Mouse (Mus musculus) layer of hippocampus, postnatal 10 days (tissue): ENCODE measurements at regions not wholly inside any gene's neighbourhood (a gene's known extent, or its start where the extent isn't known, plus 50 kb on each side); places are given as distances from the start of the nearest gene placed in this dataset.
"Not testable (repeated sequence)": the region's sequence is repeated elsewhere in the genome, so short reads cannot be mapped to it uniquely, and the experiment has no call there.

ENCODE experiments used
- DNase-seq, 2 experiments: peaks; one replicate each; pipeline ENCODE4 v3.0.0; 2021; ENCODE audit warnings: low spot score in 2 of 2

DNA sequence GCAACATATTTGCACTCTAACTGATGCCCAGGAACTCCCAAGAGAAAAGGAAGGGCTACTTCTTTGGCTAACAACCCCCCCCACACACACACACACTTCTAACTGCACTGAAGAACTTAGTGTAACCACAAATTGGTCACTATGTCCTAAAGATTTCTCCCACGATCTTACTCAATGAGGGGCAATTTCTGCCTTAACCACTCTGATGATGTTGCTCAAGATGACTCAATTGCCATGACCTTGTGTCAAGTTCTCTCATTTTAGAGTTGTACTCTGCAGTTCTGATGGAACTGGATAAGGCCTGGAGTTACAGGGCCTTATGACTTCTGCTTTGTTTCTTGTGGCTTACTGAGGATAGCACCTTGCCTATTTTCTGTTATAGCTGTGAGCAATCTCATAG, 81.7 kb downstream of the Sem1 start:
- no peak for DNase-seq

DNA sequence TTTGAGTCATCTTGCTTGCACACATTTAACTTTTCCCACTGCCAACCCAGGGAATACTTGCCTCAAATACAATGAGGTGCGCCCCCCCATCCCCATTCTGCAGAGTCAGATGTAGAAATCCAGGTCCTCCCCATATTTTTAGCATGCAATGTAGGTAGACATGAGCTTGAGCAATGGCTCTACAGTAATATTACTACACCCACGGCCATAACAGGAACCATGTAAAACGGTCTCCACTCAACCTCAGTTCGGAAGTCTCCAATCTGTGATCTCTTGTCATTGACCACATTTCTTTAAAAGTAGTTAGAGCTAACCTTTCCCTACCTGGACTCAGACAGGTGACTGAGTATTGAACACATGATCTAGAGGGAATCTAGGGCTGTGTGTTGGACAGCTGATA, 82.1 kb downstream of the Sem1 start:
- DNase-seq: no peak

DNA sequence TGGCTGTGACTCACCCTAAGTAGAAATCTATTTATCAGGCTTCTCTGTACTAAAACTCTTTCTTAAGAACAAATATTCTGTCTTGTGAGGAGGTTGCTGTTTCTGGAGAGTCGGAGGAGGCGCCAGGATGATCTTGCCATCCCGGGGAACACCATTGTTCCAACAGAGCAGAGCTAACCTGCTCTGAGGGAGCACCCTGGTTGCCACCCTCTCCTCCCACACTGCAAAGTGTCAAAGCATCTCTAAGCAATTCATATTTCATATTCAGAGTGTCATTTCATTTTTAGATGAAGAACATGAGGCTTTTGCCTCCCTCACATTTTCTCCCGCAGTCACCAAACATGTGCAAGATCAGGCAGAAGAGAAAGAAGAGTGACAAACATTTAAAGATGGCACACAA, 90.3 kb downstream of the Sem1 start:
- no peak for DNase-seq

DNA sequence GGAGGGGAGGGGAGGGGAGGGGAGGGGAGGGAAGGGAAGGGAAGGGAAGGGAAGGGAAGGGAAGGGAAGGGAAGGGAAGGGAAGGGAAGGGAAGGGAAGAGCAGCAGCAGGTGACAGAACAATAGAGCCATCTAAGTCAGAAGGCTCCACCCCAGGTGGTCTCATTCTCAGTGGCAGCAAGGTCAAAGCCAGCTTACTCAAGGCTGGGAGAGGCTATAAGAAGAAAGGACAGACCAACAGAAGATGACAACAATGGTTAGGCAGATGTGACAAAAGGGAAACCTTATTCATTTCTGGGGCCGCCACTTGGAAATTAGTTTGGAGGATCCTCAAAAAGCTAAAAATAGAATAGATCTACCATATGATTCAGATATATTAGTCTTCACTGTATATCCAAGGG, 96.9 kb downstream of the Sem1 start:
- not testable (repeated sequence) for DNase-seq

DNA sequence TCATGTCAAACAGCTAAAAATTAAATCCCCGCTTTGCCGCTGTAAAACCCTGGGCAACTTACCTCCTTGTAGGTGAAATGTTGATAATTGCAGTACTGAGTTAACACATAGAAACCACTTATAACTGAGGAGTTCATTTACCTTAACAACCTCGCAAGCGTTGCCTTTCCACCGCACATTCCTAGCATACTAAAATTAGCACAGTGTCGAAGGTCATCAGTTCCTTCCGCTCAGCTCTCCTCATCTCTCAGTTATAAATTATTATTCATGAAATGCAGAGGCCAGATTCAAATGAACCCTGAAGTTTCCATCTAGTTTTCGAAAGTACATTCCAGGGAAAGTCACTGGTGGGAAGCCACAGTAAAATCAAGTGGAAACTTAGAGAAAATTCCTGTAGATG, 108.1 kb downstream of the Sem1 start:
- DNase-seq: no peak

DNA sequence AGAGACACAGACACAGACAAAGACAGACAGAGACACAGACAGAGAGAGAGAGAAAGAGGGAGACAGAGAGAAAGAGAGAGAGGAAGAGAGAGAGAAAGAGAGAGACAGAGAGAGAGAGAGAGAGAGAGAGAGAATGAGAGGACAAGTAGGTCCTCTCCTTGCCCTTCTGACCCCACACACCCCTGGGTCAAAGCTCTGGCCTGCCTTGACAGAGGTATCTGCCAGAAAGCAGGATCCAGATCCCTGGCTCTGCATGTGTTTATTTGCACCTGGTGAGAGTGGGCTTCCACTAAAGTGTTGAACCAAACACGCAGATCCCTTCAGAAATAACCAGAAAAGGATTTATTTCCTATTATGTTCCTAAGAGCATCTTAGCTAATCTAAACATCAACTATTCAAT, 110.9 kb downstream of the Sem1 start:
- no peak for DNase-seq

DNA sequence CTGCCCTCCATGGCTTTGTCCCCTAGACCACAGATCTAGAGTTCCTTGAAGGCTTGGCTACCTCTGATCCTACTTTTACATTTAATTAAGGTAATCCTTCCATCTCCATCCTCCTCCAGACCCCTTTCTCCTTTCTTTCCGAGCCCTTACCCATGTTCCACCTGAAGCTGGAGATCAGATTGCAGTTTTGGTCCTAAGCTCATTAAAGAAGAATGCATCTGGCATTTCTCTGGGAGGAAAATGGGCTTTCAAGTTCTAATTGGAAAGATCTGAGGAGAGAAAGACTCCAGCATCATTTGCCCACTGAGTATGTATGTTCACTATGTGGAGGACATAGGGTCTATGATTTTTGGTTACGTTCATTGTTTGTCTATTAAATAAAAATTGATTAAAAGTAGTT, 112.2 kb downstream of the Sem1 start:
- DNase-seq: no peak

DNA sequence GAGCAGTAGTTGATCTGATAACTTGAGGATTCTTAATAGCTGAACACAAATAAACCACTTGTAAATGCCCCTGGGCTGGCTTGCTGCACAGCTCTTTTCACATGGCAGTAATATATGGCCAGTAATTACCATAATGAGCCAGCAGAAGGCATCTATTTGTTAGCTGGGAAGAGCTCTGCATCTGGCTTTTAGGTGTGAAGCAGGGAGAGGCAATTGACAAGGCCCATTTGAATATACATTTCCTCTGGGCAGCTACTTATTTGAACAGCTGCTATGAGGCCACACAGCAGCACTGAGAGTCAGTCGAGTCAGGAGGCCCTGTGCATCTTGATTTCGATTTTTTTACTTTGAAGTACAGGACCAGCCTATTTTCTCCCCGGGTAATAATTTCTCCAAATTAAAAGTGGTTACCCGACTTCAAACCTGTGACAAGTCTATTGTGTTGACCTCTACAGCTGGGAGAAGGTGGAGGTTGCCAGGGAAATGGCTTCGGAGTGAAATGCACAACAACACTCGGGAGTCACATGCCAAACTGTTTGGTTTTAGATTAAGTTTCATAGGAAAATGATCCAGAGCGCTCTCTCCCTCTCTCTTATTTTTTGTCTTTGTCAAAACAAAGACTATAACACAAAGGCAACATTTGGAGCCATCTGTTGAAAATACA, 114.5 kb downstream of the Sem1 start:
- no peak for DNase-seq

DNA sequence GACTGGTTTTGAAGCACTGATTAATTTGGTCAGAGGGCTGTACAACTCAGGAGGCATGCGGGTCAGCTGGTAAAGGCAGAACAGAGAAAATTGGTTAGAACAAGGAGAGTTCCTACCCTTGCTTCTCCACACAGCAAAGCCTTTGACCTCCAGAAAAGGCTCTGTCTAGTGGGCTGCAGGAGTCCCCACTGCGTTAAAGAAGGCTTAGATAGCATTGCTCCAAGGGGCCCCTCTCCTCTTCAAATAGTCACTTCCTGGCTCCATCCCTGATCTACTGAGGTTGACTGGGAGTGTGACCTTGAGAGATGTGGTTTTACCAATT, 118.6 kb downstream of the Sem1 start:
- no peak for DNase-seq

DNA sequence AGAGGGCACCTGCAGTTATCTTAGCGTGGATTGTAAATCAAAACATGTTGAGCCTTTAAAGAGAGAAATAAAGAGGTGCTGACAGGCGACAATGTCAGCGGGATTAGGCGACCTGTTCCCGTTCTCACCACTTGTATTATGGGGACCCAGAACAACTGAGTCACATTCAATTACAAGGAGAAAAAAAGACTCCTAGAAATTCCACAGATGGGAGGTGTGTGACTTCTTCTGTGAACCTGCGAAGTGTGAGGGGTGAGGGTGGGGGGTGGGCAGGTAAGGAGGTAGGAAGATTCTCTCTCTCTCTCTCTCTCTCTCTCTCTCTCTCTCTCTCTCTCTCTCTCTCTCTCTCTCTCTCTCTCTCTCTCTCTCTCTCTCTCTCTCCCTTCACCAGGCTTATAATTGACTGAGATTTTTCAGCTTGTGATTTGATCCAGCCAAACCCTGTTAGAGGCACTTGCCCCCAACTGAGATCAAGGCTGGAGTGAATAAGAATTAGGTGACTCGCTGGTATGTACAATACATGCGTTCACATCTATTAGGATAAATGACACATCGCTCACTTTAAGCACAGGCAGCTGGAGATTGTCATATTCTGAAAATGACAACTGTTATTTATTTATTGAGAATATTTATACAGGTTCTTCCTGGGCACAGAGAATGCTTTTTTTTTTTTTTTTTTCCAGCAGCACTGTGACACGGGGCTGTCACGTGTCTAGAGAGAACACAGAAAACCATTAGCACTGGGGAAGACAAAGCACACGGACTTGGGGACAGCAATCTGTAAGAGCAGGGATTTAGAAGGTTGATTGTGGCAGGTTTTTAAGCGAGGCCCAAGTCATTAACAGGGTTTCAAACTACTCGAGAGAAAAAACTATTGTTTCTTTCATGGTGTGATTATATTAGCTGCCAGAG, 119.2 kb downstream of the Sem1 start:
- no peak for DNase-seq

DNA sequence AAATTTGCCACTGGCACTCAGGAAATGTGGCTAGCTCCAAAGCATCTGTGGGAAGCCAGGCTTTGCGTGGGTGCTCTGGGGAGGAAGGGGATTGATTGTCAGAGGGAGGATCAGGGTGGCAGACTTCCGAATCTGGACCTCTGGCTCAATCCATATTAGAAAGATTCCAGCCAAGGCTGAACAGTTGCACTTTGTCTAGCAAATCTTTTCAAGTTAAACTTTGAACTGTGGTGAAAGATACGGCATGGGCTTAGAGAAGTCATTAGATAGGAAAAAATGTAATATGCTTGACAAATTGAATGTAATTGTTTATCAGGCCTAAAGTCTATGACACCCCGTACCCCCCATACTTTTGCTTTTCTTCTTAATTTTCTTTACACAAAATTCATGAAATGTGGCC, 120.7 kb downstream of the Sem1 start:
- no peak for DNase-seq

DNA sequence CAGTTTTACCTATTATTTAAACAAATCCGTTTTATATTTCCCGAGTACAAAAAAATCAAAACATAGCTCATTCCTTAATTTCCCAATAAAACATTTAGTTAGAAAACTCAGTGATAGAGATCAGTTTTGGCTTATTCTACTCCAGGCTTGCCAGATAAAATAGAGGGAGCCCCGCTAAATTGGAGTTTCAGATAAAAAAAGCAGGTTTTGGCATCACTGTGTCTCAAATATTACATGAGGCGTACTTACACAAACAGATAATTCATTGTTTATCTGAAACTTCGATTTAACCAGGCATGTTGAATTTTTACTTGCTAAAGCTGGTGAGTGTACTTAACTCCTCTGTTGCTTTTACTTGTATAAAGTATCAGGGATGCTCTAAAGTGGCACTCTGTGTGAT, 121.5 kb downstream of the Sem1 start:
- no peak for DNase-seq

DNA sequence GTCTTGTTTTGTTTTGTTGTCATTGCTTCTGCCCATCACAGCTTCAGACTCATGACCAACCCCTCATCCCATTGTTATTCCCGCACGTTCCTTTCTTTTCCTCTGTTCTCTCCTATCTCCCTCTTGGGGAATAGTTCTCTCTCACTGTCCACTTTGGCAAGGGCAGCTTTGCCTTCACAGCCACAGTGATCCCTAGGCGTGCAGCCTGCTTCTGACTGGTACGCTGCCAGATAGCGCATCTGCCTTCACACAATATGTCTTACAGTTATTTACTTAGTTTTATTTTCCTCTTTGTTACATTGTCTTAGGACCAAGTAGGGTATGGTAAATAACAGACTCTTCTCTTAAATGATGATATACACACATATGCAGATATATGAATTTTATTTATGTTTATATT, 122.9 kb downstream of the Sem1 start:
- DNase-seq: no peak

DNA sequence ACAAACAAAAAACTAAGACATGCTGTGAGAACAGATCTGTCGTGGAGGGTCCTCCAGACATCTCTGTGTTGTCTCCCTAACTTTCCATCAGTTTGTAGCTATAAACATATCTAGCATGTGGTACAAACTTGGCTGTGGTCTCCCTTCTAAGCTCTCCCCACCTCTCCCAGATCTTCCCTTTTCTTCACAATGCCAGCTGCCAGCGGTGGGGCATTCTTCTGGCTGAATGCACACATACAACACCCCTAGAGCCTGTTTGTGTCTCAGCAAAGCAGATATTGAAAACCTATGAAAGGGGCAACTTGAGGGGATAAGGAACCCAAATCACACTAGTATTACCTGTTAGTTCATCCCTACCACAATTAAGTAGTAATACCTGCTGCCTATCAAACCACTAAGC, 124.1 kb downstream of the Sem1 start:
- no peak for DNase-seq

DNA sequence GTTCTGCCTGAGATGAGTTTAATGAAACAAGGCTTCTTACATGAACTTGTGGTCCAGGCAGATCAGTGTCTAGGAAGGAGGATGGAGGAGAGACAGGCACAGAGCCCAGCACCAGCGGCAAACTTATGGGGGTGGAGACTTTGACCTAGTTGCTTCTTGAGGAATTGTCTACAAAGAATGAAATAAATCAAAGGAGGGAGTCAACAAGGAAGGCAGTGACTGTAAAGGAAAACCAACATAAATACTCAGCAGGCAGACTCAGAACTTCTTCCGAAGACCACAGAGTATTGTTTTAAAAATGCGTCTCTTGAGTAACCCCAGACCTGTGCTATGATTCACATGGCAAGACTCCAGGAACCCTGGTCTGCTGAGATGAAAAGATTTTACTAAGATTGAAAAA, 143.6 kb downstream of the Sem1 start:
- no peak for DNase-seq

DNA sequence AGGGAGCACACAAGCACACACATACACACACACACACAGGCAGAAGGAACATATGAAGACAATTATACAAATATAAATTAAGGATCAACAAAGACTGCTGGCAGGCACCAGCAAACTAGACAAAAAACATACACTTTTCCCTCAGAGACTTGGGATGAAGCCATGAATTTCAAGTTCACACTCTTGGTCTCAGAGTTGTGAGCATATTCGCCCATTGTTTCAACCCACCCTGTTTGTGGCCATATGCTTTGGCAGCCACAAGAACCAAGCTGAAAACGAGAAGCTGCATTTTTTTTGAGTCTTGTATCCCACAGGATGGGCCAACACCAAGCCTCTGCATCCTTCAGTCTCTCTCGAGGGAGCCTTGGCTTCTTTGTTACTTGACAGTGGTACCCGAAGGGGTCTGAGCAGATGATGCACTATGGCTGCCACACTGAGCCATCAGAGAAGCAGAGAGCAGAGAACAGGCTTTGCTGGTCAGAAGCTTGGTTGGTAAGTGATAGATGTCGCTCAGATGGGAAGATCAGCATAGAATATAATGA, 144.1 kb downstream of the Sem1 start:
- no peak for DNase-seq

DNA sequence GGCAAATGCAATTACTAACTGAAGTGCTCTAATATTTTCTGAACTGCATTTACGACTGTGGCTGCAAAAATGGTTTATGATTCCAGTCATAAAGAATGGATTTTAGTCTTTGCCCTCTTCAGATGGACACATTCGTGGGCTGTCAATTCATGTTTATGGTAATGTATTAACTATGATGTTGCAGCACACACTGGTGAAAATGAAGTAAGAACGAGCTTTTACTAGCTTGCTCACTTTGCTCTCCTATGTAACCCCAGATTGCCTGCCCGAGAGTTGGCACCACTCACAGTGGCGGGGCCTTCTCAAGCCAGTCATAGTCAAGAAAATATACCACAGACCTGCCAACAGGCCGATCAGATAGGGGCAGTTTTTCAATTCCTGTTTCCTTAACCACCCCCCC, 145.3 kb downstream of the Sem1 start:
- DNase-seq: no peak

DNA sequence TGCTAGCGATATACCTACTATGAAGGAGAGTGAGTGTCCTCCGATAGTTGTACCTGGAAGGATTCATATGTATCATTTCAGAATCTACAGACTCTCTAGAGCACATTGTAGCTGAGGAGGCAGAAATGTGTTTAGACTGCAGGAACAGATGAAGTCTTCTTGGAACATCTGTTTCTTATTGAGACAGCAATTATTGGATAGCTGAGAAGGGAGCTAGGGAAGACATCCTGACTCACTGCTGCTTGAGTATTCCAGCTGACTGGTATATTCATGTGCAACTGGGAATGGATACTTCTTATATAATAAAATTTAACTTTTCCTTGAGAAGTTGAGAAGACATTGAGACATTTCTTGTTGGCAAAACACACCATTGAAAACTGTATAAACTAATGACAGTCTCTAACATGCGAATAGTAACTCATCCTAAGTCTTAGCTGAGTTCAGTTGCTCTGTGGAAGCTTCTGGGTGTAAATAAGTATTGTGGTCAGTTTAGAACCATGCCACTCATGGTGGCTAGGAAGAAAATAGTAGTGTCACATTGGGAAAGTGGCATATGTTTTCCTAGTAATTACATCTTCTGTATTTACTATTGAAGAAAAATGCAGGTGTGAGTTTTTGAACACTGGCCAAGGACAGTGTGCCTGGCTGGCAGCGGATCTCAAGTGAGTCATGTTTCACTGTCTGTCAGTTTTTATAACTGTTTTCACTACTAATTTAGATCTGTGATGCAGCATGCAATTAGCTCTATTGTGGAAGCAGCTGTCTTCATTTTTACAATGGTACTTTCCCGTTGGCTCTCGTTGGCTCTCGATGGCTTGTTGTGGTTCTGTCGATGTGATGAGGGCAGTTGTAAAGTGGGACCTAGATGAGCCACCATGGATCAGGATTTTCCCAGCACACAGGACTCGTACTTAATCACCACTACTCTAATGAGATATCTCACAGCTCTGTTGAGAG, 163.5 kb downstream of the Sem1 start:
- DNase-seq: peak in 1 of 2 experiments; percentile 16

DNA sequence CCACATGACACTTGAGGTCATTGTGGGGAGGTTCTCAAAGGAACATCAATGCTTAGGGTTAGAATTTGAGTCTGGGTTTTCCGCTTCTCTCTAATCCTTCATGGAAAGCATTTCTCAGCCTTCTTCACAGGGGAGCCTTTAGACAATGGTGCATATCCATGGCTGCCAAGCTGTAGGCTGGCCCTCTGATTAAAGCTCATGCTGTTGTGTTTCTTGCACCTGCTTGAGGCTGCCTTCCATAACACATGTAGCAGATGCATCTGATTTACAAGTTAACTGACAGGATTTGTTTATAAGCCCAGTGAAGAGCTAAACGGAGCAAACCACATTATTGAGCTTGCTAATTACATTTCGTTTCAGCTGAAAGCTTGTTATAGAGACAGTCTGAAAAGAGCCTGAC, 180.5 kb downstream of the Sem1 start:
- no peak for DNase-seq

DNA sequence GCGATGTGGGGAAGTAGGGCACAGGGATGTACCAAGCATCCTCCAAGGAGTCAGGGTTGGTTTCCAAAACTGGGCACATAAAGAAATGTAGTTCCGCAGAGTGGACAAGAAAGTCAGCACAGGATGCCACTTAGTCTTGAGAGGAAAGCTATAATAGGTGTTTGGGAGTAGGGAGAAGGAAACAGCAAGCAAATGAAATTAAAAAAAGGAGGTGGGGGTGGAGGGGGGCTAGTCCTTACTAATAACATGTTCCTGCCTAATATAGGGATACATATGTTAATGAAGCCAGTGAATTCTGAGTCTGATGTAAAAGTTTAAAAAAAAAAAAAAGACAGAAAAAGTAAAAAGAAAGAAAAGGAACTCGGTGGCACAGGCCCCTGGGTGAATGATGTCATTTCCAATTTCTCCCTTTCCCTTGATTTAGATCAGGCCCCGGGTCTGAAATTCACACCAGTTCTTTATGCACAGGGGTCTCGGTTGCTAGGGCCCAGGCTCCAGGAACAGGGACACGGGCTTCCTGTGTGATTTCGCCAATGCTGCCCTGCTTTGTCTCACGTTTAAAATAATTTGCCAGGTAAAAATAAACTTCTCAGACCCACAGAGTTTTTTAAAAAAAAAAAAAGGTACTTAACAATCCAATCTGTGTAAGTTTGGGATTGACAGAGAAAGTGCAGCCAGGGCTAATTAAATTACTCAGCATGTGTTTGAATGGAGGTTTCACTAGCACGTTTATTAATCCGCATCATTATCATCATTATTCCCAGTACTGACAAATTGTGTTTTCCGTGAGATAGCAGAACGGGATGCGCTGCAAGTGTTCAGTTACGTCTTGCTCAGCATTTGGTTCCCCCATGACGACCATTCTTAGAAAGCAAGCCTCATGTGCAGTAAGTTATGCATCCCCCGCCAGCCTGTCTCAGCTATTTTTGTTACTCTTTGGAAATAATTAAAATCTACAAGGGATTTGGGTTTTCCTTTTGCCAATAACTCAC, 172.8 kb upstream of the Slc25a13 start:
- DNase-seq: no peak
